Mouse (Mus musculus): ENCODE data around the gene Mamld1.
"Not testable (repeated sequence)": the region's sequence is repeated elsewhere in the genome, so short reads cannot be mapped to it uniquely, and the experiment has no call there.

Gene Mamld1

GRCm38 (mm10) chrX:71049864-71050576 lies at the start of gene Mamld1:
Mamld1 (plus strand) TSS chrX:71050256.
- peak; percentile 45 for DNase-seq

DNA sequence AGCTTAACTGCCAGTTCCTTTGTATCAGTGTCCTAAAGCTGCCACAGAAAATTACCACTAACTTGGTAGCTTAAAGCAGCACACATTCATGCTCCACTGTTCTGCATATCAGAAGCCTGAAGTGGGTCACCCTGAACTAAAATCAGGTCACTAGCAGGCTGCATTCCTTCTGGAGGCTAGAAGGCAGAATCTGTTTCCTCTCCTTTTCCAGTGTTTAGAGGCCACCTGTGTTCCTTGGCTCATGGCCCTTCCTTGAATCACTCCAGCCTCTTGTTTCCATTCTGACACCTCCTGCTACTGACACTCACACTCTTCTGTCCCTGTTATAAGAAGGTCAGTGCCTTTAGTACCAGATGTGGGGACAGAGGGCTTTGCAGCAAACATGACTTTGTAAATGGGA lies 25.3 kb upstream of the Mamld1 start:
- no peak for DNase-seq

- no peak for DNase-seq
These were observed 22.0 kb upstream of the Mamld1 start for GRCm38 (mm10) chrX:71028007-71028406.

DNA sequence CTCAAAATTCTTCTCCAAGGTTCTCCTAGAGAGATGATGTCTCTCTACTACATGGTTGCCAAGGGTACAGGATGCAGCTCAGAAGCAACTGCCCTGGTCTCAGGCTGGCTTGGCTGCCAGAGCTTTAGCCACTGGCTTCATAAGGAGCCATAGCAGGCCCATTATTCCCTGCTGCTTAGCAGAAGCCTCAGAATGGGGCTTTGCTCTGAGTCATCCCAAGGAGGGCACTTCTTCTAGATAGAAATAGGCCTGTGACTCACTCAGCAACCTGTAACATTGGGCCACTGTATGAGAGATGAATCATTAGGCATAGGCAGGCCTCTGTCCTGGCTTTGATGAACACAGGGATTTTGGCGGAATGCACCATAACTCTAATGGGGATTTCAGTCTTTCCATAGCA lies 21.1 kb upstream of the Mamld1 start:
- not testable (repeated sequence) for DNase-seq

DNA sequence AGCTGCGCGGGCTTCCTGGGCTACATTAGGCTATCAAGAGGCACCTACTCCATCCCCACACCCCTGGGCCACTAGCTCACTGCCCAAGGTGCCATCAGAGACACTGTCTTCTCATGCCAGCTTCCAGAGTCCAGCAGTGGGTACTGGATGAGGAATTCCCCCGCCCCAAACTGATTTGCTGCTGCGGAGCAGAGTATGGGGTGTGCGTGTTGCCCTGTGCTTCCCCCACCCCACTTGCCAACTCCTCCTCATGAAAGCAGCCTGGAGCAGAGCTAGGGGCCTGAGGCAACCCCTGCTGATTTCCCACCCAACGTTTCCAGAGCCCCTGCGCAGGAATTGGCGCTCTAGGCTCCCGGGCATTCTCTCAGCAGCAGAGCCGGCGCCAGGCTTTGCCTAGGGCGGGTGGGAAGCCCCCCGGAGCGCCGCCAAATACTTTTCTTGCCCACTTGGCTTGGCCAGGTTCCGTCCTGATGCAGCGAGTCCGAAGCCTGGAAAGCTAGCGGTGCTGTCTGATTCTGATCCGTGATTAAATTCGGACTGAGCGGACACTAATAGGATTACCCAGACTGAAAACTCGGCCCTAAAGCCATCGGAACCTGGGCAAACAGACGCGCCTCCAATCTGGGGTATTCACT lies 738 bp downstream of the Mamld1 start:
- no peak for DNase-seq

GRCm38 (mm10) chrX:71051361-71052114 lies 1.5 kb downstream of the Mamld1 start:
- no peak for DNase-seq

DNA sequence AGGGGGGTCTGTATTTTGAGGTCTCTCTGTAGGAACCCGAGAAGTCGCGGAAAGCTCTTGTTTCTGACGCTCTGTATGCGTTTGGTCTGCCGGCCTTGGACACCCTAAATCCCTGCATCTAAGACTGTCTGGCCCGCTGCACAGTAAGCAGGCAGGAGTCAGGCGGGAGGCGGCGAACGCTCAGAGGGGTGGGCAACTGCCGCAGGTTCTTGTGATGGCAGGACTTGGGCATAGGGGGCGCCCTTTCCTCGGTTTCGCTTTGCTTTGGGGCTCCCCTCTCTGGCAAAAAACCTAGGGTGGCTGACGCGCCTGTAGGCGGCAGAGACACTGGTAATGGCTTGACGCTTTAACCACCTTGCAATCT lies 2.0 kb downstream of the Mamld1 start:
- peak; percentile 33 for DNase-seq

GRCm38 (mm10) chrX:71052481-71053216 lies 2.6 kb downstream of the Mamld1 start:
- no peak for DNase-seq

GRCm38 (mm10) chrX:71053246-71053645 lies 3.2 kb downstream of the Mamld1 start:
- no peak for DNase-seq

DNA sequence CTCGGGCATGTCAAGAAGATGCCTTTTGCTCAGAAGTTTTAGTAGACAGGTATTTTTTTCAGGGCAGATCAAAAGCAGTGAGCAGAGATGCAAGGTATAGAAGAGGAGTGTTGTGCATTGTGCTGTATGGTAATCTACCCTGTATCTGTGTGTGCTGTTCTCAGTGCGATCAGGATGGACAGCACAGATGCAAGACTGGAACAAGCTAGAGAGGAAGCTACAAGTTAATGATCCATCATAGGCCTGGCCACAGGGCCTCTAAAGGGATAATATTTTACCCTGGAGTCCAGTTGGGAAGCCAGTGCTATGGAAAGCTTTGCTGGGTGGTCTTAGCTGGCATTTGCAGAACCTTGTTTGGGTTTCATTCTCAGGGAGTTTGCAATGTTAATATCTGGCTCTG lies 6.9 kb downstream of the Mamld1 start:
- DNase-seq = no peak

- DNase-seq = no peak
These were observed 35.2 kb downstream of the Mamld1 start for GRCm38 (mm10) chrX:71085092-71085807.

- no peak for DNase-seq
These were observed 37.5 kb downstream of the Mamld1 start for GRCm38 (mm10) chrX:71087370-71088079.

DNA sequence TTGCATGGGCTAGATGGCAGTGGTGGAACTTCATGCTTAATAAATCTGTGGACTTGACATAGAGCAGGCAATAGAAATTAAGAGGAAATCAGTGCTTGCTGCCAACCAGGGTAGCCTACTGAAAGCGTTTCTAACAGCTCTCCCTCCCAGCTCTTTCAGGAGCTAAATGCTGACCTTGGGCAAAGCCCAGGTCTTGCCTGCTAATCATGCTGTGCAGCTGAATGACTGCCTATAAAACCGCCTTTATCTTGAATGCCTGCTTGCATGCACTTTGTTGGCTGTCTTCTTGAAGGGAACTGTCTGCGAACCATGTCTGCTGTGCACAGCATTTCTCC lies 38.0 kb downstream of the Mamld1 start:
- DNase-seq = no peak

GRCm38 (mm10) chrX:71105820-71106219 lies 55.8 kb downstream of the Mamld1 start:
- DNase-seq = no peak

GRCm38 (mm10) chrX:71106392-71106791 lies 56.3 kb downstream of the Mamld1 start:
- no peak for DNase-seq

- DNase-seq = no peak
These were observed 58.1 kb downstream of the Mamld1 start for GRCm38 (mm10) chrX:71108056-71108735.

DNA sequence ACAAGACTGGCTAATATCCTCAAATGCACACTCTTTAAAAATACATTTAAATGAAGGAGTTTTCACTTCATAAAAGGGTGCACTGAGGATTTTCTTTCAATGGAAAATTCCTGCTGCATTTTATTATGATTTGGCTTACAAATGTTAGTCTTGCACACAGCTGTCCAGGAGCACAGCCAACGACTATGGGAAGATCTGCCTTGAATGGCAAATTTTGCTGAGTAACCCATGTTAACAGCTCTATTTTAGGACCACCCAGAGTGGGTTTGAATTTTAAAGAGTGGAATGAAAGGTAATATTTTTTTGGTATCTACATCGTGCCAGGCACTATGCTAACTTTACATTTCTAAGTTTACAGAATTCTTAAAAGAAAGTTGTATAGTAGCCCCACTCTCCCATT lies 60.3 kb downstream of the Mamld1 start:
- DNase-seq = no peak

DNA sequence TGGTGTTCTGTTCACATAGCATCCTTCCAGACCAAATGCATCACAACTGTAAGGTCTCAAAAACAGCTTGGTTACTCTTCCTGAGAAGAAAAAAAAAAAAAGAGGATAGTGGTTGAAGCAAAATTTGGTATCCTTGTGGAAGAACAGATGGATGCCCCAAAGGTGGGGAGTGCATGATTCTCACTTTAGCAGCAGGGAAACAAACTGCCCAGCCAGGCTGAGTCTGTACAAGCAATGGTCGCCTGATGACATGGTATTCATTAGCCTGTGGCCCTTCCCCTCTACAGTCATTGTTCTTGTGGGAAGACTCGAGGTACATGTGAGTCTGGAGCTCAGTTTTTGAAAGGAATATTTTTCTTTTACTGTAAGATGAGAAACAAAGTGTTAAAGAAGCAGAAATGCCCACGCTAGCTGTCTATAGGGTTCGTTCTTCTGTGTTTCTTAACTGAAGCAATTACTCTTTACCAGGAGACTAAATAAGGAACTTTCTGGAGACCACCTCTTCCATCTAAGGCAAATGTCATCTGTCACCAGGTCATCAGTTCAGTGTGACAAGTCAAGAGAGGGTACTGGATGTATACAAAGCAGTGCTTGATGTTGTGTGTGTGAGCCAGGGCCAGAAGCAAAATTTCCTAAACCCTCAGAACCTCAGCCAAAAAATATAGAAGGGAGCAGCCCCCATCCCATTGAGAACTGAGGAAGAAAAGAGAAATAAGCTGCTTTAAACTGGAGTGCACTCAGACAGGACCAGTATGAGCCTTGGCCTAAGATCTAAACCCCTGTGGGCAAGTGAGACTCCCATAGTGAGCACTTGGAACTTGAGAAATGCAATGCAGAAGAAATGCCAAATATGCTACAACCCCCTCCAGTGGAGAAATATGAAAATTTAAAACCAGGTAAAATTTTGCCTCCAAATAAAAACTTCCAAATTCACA lies 72.6 kb downstream of the Mamld1 start:
- no peak for DNase-seq

GRCm38 (mm10) chrX:71125013-71125412 lies 75.0 kb downstream of the Mamld1 start:
- DNase-seq = no peak

GRCm38 (mm10) chrX:71131464-71131863 lies 81.4 kb downstream of the Mamld1 start:
- DNase-seq = no peak

Measured in kidney, adult 11 months (tissue).